Mouse (Mus musculus) inflammation-experienced regulatory T-cells, adult 6 months (primary cell): Measurements from ENCODE around the gene Plekha8. TPM values are rescaled to one million over a fixed set of nuclear protein-coding genes. Genes with fewer than 3 reads are reported as not detected.

Source experiments
- polyA plus RNA-seq, 3 experiments: library from polyadenylated mRNA; unstranded; fragments of 100-300 nt; shearing (Covaris generic); gene quantifications; one replicate each; pipeline ENCODE4 v1.2.1; 2017

Gene Plekha8
- polyA plus RNA-seq, 3 experiments from 2014 or later = 1.3 to 1.6 (median 1.5) TPM

Other genes starting within 250 kb of the Plekha8 start
- under 1 TPM in 1 of 3 experiments, not detected in 2; 0.19 TPM for gene Wipf3, start 165.5 kb upstream of the Plekha8 start, polyA plus RNA-seq
- gene Scrn1, start 28.6 kb upstream of the Plekha8 start, polyA plus RNA-seq = under 1 TPM in 1 of 3 experiments, not detected in 2; 0.13 TPM
- gene Fkbp14, start 2.2 kb downstream of the Plekha8 start, polyA plus RNA-seq = not detected
- gene Mturn, start 86.5 kb downstream of the Plekha8 start, polyA plus RNA-seq = 10 to 100 TPM; 12.1 to 20.4 (median 17.0) TPM
- gene Znrf2, start 221.8 kb downstream of the Plekha8 start, polyA plus RNA-seq = 10 to 100 TPM; 22.3 to 28.7 (median 23.7) TPM